Mouse (Mus musculus): Measurements from ENCODE around the gene Pdgfc. TPM values are rescaled to one million over a fixed set of nuclear protein-coding genes. Genes with fewer than 3 reads are reported as not detected.

Gene Pdgfc
- polyA plus RNA-seq, 1 experiment from 2014 or later: 0.88 TPM

DNA sequence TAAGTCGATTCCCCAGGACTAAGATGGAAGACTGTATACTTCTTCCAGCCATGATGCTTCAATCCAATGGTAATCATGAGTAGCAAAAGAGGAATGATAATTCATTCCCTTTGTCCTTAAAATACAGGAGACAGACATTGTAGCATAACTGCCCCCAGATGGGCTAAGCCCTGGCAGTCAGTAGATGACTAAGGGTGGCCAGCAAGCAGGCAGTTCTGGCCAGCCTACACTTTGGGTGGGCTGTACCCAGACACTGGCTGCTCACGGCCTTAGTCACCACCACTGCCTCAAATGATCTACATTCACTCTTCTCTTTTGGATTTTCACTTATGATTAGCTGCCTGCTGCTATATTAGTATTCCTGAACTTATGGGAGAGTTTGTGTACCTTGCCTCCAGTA is 5.9 kb upstream of the Pdgfc start:
- Histone ChIP-seq H3K27me3 (ENCODE audit: insufficient read depth, low read length) (no peaks in the 10 kb centered on the region), H3K9me3 (ENCODE audit: low read length) (no peaks in the 10 kb centered on the region), H3K4me1 (ENCODE audit: insufficient read depth) (no peaks in the 10 kb centered on the region), H3K4me3 (ENCODE audit: low read depth, low read length) (no peak overlapping the region), H3K27ac (ENCODE audit: low read depth) (no peak overlapping the region), H3K4me2 (ENCODE audit: low read depth, low read length) (no peak overlapping the region), H3K36me3 (replicated peaks; ENCODE audit: insufficient read depth, low read length) (no peaks in the 10 kb centered on the region), H3K9ac (replicated peaks) (no peak overlapping the region)
- TF ChIP-seq CTCF (IDR thresholded peaks at IDR 0.05; ENCODE audit: low read depth) (no peak), EP300 (IDR thresholded peaks at IDR 0.05; ENCODE audit: low read depth) (no peak)
- ATAC-seq (no peak), DNase-seq (no peak)
- 69% methylated on average over 2 of the region's 2 CpGs for WGBS (ENCODE audit: insufficient replicate concordance)

DNA sequence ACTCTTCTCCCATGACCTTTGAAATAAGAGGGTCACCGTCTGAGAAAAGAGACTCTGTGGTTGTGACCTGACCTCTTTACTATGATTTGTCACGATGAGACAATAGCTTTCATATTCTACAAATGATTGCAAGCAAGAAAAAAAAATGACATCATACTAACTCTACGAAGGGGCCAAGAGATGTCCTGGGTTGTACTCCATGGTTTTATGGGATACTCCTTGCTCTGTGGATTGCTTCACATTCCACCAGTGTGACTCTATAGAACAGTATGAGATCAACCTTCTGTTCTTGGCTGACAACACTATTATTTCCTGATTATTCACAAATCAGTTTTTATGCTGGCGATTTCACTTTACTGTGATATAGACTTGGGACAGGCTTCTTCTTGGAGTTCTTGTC is 4.2 kb upstream of the Pdgfc start:
- peaks cover 14% of the 10 kb centered on the region for H3K27me3 ChIP-seq (ENCODE audit: insufficient read depth, low read length)
- WGBS (ENCODE audit: insufficient replicate concordance): 58% methylated on average over 4 of the region's 4 CpGs
- DNase-seq: no peak
- H3K36me3 ChIP-seq (replicated peaks; ENCODE audit: insufficient read depth, low read length): no peaks in the 10 kb centered on the region
- TF ChIP-seq EP300 (IDR thresholded peaks at IDR 0.05; ENCODE audit: low read depth) (no peak), CTCF (IDR thresholded peaks at IDR 0.05; ENCODE audit: low read depth) (no peak)
- no peak overlapping the region for H3K4me3 ChIP-seq (ENCODE audit: low read depth, low read length)
- H3K4me2 ChIP-seq (ENCODE audit: low read depth, low read length): no peak overlapping the region
- no peak overlapping the region for H3K9ac ChIP-seq (replicated peaks)
- H3K27ac ChIP-seq (ENCODE audit: low read depth): no peak overlapping the region
- H3K4me1 ChIP-seq (ENCODE audit: insufficient read depth): no peaks in the 10 kb centered on the region; the same call in 1 of the 2 replicates
- no peaks in the 10 kb centered on the region for H3K9me3 ChIP-seq (ENCODE audit: low read length)
- ATAC-seq: no peak

GRCm38 (mm10) chr3:81034336-81035102 is 1.7 kb upstream of the Pdgfc start:
- no peak overlapping the region for H3K4me3 ChIP-seq (ENCODE audit: low read depth, low read length)
- no peak overlapping the region for H3K9ac ChIP-seq (replicated peaks)
- H3K9me3 ChIP-seq (ENCODE audit: low read length): no peaks in the 10 kb centered on the region
- H3K27me3 ChIP-seq (ENCODE audit: insufficient read depth, low read length): peaks cover 32% of the 10 kb centered on the region
- WGBS (ENCODE audit: insufficient replicate concordance): 73% methylated on average over 6 of the region's 6 CpGs
- H3K27ac ChIP-seq (ENCODE audit: low read depth): no peak overlapping the region
- TF ChIP-seq EP300 (IDR thresholded peaks at IDR 0.05; ENCODE audit: low read depth) (no peak), CTCF (IDR thresholded peaks at IDR 0.05; ENCODE audit: low read depth) (no peak)
- no peaks in the 10 kb centered on the region; the same call in 1 of the 2 replicates for H3K4me1 ChIP-seq (ENCODE audit: insufficient read depth)
- no peak overlapping the region for H3K4me2 ChIP-seq (ENCODE audit: low read depth, low read length)
- no peak for ATAC-seq
- H3K36me3 ChIP-seq (replicated peaks; ENCODE audit: insufficient read depth, low read length): no peaks in the 10 kb centered on the region
- no peak for DNase-seq

DNA sequence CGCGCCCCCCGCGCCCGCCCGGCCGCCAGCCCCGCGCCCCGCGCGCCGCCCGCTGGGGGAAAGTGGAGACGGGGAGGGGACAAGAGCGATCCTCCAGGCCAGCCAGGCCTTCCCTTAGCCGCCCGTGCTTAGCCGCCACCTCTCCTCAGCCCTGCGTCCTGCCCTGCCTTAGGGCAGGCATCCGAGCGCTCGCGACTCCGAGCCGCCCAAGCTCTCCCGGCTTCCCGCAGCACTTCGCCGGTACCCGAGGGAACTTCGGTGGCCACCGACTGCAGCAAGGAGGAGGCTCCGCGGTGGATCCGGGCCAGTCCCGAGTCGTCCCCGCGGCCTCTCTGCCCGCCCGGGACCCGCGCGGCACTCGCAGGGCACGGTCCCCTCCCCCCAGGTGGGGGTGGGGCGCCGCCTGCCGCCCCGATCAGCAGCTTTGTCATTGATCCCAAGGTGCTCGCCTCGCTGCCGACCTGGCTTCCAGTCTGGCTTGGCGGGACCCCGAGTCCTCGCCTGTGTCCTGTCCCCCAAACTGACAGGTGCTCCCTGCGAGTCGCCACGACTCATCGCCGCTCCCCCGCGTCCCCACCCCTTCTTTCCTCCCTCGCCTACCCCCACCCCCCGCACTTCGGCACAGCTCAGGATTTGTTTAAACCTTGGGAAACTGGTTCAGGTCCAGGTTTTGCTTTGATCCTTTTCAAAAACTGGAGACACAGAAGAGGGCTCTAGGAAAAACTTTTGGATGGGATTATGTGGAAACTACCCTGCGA is 517 bp downstream of the Pdgfc start:
- no peak for TF ChIP-seq EP300 (IDR thresholded peaks at IDR 0.05; ENCODE audit: low read depth)
- TF ChIP-seq CTCF (IDR thresholded peaks at IDR 0.05; ENCODE audit: low read depth): no peak
- Histone ChIP-seq H3K4me1 (ENCODE audit: insufficient read depth) (no peaks in the 10 kb centered on the region; the same call in 1 of the 2 replicates), H3K4me2 (ENCODE audit: low read depth, low read length) (peak overlapping the region; percentile 95), H3K36me3 (replicated peaks; ENCODE audit: insufficient read depth, low read length) (no peaks in the 10 kb centered on the region), H3K27me3 (ENCODE audit: insufficient read depth, low read length) (peaks cover 32% of the 10 kb centered on the region), H3K9ac (replicated peaks) (peak overlapping the region; percentile 41), H3K27ac (ENCODE audit: low read depth) (no peak overlapping the region), H3K4me3 (ENCODE audit: low read depth, low read length) (peak overlapping the region; percentile 61), H3K9me3 (ENCODE audit: low read length) (no peaks in the 10 kb centered on the region)
- peak; percentile 40; the same call in 1 of the 2 replicates for ATAC-seq
- DNase-seq: peak; percentile 41
- 2% methylated on average over 48 of the region's 68 CpGs for WGBS (ENCODE audit: insufficient replicate concordance)

GRCm38 (mm10) chr3:81037312-81037859 is 1.2 kb downstream of the Pdgfc start:
- DNase-seq (peak; percentile 22), ATAC-seq (no peak)
- peak overlapping the region; percentile 95 for H3K4me2 ChIP-seq (ENCODE audit: low read depth, low read length)
- no peak overlapping the region for H3K27ac ChIP-seq (ENCODE audit: low read depth)
- no peaks in the 10 kb centered on the region for H3K9me3 ChIP-seq (ENCODE audit: low read length)
- H3K4me1 ChIP-seq (ENCODE audit: insufficient read depth): no peaks in the 10 kb centered on the region; the same call in 1 of the 2 replicates
- H3K4me3 ChIP-seq (ENCODE audit: low read depth, low read length): peak overlapping the region; percentile 61
- no peaks in the 10 kb centered on the region for H3K36me3 ChIP-seq (replicated peaks; ENCODE audit: insufficient read depth, low read length)
- H3K9ac ChIP-seq (replicated peaks): peak overlapping the region; percentile 41
- H3K27me3 ChIP-seq (ENCODE audit: insufficient read depth, low read length): peaks cover 32% of the 10 kb centered on the region
- TF ChIP-seq CTCF (IDR thresholded peaks at IDR 0.05; ENCODE audit: low read depth) (no peak), EP300 (IDR thresholded peaks at IDR 0.05; ENCODE audit: low read depth) (no peak)
- WGBS (ENCODE audit: insufficient replicate concordance): under 1% methylated on average over 33 of the region's 34 CpGs

- TF ChIP-seq CTCF (IDR thresholded peaks at IDR 0.05; ENCODE audit: low read depth) (peak; percentile 66), EP300 (IDR thresholded peaks at IDR 0.05; ENCODE audit: low read depth) (no peak)
- H3K27me3 ChIP-seq (ENCODE audit: insufficient read depth, low read length): peaks cover 32% of the 10 kb centered on the region
- DNase-seq (no peak), ATAC-seq (no peak)
- H3K9ac ChIP-seq (replicated peaks): no peak overlapping the region
- no peak overlapping the region for H3K27ac ChIP-seq (ENCODE audit: low read depth)
- no peak overlapping the region for H3K4me3 ChIP-seq (ENCODE audit: low read depth, low read length)
- no peak overlapping the region for H3K4me2 ChIP-seq (ENCODE audit: low read depth, low read length)
- no peaks in the 10 kb centered on the region for H3K36me3 ChIP-seq (replicated peaks; ENCODE audit: insufficient read depth, low read length)
- WGBS (ENCODE audit: insufficient replicate concordance): 44% methylated on average over 2 of the region's 2 CpGs
- H3K4me1 ChIP-seq (ENCODE audit: insufficient read depth): no peaks in the 10 kb centered on the region; the same call in 1 of the 2 replicates
- H3K9me3 ChIP-seq (ENCODE audit: low read length): no peaks in the 10 kb centered on the region
Measured at GRCm38 (mm10) chr3:81039131-81039653, 3.0 kb downstream of the Pdgfc start.

Data from liver, postnatal 0 days (tissue).